Mouse (Mus musculus) myocyte (in vitro differentiated cells): ENCODE results near the gene Wsb2.

Source experiments
- CEBPB ChIP-seq: IDR thresholded peaks from 2 replicates; pipeline ENCODE4 v1.6.1; 2011; ENCODE audit warnings: mild to moderate bottlenecking, moderate library complexity; ENCODE audit not compliant: poor library complexity, insufficient read depth, severe bottlenecking
- MAX ChIP-seq: IDR thresholded peaks from one replicate; pipeline ENCODE4 v1.6.1; 2011; ENCODE audit warnings: low read depth, mild to moderate bottlenecking, control low read depth
- SRF ChIP-seq: IDR thresholded peaks from one replicate; pipeline ENCODE4 v1.6.1; 2011; ENCODE audit warnings: low read depth; ENCODE audit not compliant: control insufficient read depth, insufficient read length
- TCF3 ChIP-seq: IDR thresholded peaks from one replicate; pipeline ENCODE4 v1.6.1; 2011; ENCODE audit warnings: low read depth, control low read depth; ENCODE audit not compliant: insufficient read length

GRCm38 (mm10) chr5:117417442-117417841 lies 60.3 kb downstream of the Wsb2 start:
- TF ChIP-seq SRF, result no peak
- TF ChIP-seq CEBPB, result no peak
- no peak for TF ChIP-seq TCF3
- TF ChIP-seq MAX, result no peak
